Mouse (Mus musculus): ENCODE data around the gene Keap1. TPM values are rescaled to one million over a fixed set of nuclear protein-coding genes. Genes with fewer than 3 reads are reported as not detected.

Keap1 gene
- polyA plus RNA-seq, 1 experiment from 2014 or later, result 49.7 TPM

DNA sequence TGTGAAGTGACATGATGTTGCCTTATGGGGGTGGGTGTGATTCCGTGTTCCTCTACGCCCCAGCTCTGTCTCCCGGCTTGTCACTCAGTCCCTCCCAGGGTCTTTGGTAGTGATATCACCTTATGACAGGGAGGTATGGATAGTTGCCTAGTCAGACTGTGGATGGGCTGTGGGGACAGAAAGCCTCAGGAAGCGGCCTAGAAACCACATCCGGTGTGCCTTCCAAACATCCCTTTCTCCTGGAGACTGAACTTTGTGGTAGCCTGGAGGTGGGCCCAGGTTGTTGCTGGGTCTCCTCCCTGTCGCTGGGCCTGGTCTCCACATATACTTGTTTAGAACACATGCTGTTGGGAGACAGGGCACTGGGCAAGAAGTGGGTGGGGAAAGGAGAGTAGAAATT is 55.7 kb downstream of the Keap1 start:
- in situ Hi-C loops (cut with MboI; ENCODE audit: low pct_unique_long_range_greater_than_20kb), result no loop called here
- DNase-seq (ENCODE audit: low read depth, low spot score) (no peak), ATAC-seq (no peak)
- H3K27me3 ChIP-seq, result no peaks in the 10 kb centered on the region
- TF ChIP-seq CTCF (IDR thresholded peaks at IDR 0.05), result no peak
- ChIA-PET CTCF (interaction anchor here (1.8 kb wide), 1 partner anchor 9 kb away, joined by 5 read pairs; no protein-coding TSS in a partner anchor), POLR2A (no interaction called here)

DNA sequence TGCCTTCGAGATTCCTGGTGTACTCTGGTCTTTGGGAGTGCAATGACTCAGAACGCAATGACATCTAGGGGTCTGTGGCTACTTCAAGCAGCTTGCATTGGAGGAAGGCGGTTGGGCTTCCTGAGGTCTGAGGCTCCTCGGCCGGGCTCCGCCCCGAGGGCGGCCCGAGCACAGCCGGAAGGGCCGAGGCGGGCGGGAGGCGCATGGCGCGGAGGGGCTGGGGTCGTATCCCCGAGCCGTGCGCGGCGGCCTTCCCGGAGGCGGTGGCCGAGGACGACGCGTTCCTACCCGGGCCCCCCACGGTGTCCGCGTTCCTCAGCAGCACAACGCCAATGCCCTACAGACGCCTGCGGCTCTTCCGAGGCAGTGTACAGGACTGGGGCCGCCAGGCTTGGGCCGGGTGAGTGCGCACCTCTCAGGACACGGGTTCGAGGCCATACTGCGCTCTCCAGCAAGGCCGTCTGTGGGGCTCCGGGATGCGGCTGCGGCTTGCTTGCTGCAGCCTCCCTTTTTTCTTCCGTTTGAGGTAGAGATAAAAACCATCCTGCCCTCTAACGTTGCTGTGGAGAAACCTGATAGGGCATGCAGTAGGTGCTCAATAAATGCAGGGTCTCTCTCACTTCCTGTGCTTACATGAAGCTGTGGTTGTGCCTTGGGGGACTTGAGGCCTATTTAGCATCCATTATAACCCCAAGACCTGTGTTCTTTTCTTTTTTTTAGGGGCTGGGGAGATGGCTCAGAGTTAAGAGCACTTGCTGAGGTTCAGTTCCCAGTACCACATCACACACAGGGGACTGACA is 57.5 kb downstream of the Keap1 start:
- ATAC-seq (no peak), DNase-seq (ENCODE audit: low read depth, low spot score) (no peak)
- no peak for TF ChIP-seq CTCF (IDR thresholded peaks at IDR 0.05)
- ChIA-PET CTCF (no interaction called here), POLR2A (no interaction called here)
- in situ Hi-C loops (cut with MboI; ENCODE audit: low pct_unique_long_range_greater_than_20kb), result no loop called here
- no peaks in the 10 kb centered on the region for H3K27me3 ChIP-seq

DNA sequence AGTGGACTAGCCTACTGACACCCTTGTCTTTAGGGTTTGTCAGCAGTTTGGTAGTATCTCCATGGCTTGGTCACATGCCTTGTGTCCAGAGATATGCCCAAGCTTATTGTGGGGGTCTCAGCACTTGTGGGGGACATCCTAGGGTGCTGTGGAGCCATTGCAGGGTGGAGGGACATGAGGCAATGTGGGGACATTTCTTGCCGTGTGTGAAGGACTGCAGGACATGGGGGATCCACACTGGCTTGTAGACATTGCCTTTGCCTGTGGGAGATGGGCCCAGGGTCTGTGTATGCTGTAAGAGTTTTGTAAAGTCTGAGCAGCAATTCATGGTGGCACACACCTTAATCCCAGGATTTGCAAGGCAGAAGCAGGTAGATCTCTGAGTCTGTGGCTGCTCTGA is 58.3 kb downstream of the Keap1 start:
- no peaks in the 10 kb centered on the region for H3K27me3 ChIP-seq
- in situ Hi-C loops (cut with MboI; ENCODE audit: low pct_unique_long_range_greater_than_20kb), result no loop called here
- ChIA-PET POLR2A (no interaction called here), CTCF (no interaction called here)
- ATAC-seq, result no peak
- TF ChIP-seq CTCF (IDR thresholded peaks at IDR 0.05), result no peak
- no peak for DNase-seq (ENCODE audit: low read depth, low spot score)

DNA sequence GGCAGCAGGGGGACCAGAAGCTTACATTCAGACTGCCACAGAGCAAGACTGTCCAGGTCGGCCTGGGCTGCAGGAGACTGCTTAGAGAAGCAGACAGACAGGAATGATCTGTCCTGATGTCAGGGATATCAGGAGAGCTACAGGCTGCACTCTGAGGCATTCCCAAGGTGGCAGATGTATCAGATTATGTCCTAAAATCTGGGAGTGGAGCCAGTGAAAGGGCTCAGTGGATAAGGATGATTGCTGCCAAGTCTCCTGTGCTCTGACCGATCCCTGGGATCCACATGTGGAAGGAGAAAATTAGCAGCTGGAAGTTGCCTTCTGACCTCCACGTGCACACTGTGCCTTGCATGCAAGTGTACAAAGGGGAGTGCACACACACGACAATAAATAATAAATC is 58.8 kb downstream of the Keap1 start:
- ATAC-seq, result no peak
- POLR2A ChIA-PET, result no interaction called here
- no peak for DNase-seq (ENCODE audit: low read depth, low spot score)
- CTCF ChIA-PET, result no interaction called here
- in situ Hi-C loops (cut with MboI; ENCODE audit: low pct_unique_long_range_greater_than_20kb), result no loop called here
- H3K27me3 ChIP-seq, result no peaks in the 10 kb centered on the region
- TF ChIP-seq CTCF (IDR thresholded peaks at IDR 0.05), result no peak

Other genes with a start within 250 kb of the Keap1 start
- gene Mrpl4, start 236.6 kb downstream of the Keap1 start, polyA plus RNA-seq (2021), result 89.1 TPM
- gene Icam1, start 223.4 kb downstream of the Keap1 start, polyA plus RNA-seq (2021), result 0.06 TPM
- gene Icam4, start 210.0 kb downstream of the Keap1 start, polyA plus RNA-seq (2021), result 0.99 TPM
- gene Icam5, start 207.3 kb downstream of the Keap1 start, polyA plus RNA-seq (2021), result 1.1 TPM
- gene Zglp1, start 172.3 kb downstream of the Keap1 start, polyA plus RNA-seq (2021), result 0.10 TPM
- gene Gm49373, start 166.3 kb downstream of the Keap1 start, polyA plus RNA-seq (2021), result 0.15 TPM
- 61.0 TPM for gene Fdx1l, start 165.7 kb downstream of the Keap1 start, polyA plus RNA-seq (2021)
- 1.2 TPM for gene Gm38431, start 147.4 kb downstream of the Keap1 start, polyA plus RNA-seq (2021)
- 65.4 TPM for gene Raver1, start 147.4 kb downstream of the Keap1 start, polyA plus RNA-seq (2021)
- 20.3 TPM for gene Tyk2, start 108.1 kb downstream of the Keap1 start, polyA plus RNA-seq (2021)
- 312 TPM for gene Cdc37, start 89.4 kb downstream of the Keap1 start, polyA plus RNA-seq (2021)
- gene Pde4a, start 73.6 kb downstream of the Keap1 start, polyA plus RNA-seq (2021), result 3.0 TPM
- not detected for gene S1pr5, start 9.1 kb upstream of the Keap1 start, polyA plus RNA-seq (2021)
- gene Atg4d, start 25.9 kb upstream of the Keap1 start, polyA plus RNA-seq (2021), result 42.7 TPM
- 36.9 TPM for gene Kri1, start 48.6 kb upstream of the Keap1 start, polyA plus RNA-seq (2021)
- gene Cdkn2d, start 52.0 kb upstream of the Keap1 start, polyA plus RNA-seq (2021), result 47.4 TPM
- not detected for gene Ap1m2, start 73.0 kb upstream of the Keap1 start, polyA plus RNA-seq (2021)
- 245 TPM for gene Slc44a2, start 81.3 kb upstream of the Keap1 start, polyA plus RNA-seq (2021)
- 110 TPM for gene Ilf3, start 128.5 kb upstream of the Keap1 start, polyA plus RNA-seq (2021)
- gene Qtrt1, start 172.5 kb upstream of the Keap1 start, polyA plus RNA-seq (2021), result 30.2 TPM
- 75.2 TPM for gene Dnm2, start 185.5 kb upstream of the Keap1 start, polyA plus RNA-seq (2021)

Data from Patski (cell line).